Mouse (Mus musculus) MEL (cell line): Measurements from ENCODE around the gene Hist1h4n. TPM values are rescaled to one million over a fixed set of nuclear protein-coding genes. Genes with fewer than 3 reads are reported as not detected.

Experiments
- DNase-seq: peaks from one replicate; pipeline ENCODE4 v3.0.0; 2011; ENCODE audit warnings: low read depth, low spot score
- H3K27ac ChIP-seq: 2 replicates; pipeline ENCODE4 v1.5.1; 2012; ENCODE audit warnings: low read depth, mild to moderate bottlenecking, control low read depth, low read length, moderate library complexity; ENCODE audit not compliant: control insufficient read depth
- H3K27me3 ChIP-seq, 2 experiments: fragments of 150-350 bp in 1 of 2; sonication (generic) in 1 of 2; 2 replicates each; pipeline ENCODE4 v1.6.1; 2012; ENCODE audit warnings: low read length in 2 of 2, mild to moderate bottlenecking in 2 of 2, improper control_type of control experiment in 1 of 2, moderate library complexity in 1 of 2; ENCODE audit not compliant: insufficient read depth in 2 of 2, control insufficient read depth in 1 of 2
- H3K36me3 ChIP-seq, 2 experiments: 2 replicates each; pipeline ENCODE4 v1.6.1; 2012 to 2014; ENCODE audit warnings: low read length in 2 of 2, improper control_type of control experiment in 1 of 2, inconsistent platforms in 1 of 2, mild to moderate bottlenecking in 1 of 2; ENCODE audit not compliant: insufficient read depth in 2 of 2, control insufficient read depth in 1 of 2
- H3K4me1 ChIP-seq, 2 experiments: fragments of 150-350 bp in 1 of 2; sonication (generic) in 1 of 2; 2 replicates each; pipeline ENCODE4 v1.6.1; 2012; ENCODE audit warnings: low read length in 2 of 2, improper control_type of control experiment in 1 of 2, mild to moderate bottlenecking in 1 of 2; ENCODE audit not compliant: insufficient read depth in 2 of 2, control insufficient read depth in 1 of 2
- H3K4me3 ChIP-seq, 2 experiments: fragments of 150-350 bp in 1 of 2; sonication (generic) in 1 of 2; 2 replicates each; pipeline ENCODE4 v1.5.1; 2012; ENCODE audit warnings: low read depth in 2 of 2, low read length in 2 of 2, mild to moderate bottlenecking in 2 of 2, moderate library complexity in 2 of 2, control low read depth in 1 of 2, improper control_type of control experiment in 1 of 2; ENCODE audit not compliant: control insufficient read depth in 1 of 2, insufficient read depth in 1 of 2
- H3K79me2 ChIP-seq: 2 replicates; pipeline ENCODE4 v1.6.1; 2012; ENCODE audit warnings: mild to moderate bottlenecking, low read length, moderate library complexity; ENCODE audit not compliant: control insufficient read depth, poor library complexity, insufficient read depth
- H3K9ac ChIP-seq: 2 replicates; pipeline ENCODE4 v1.6.1; 2012; ENCODE audit warnings: low read depth, mild to moderate bottlenecking, control low read depth, low read length, moderate library complexity; ENCODE audit not compliant: control insufficient read depth, poor library complexity, severe bottlenecking
- H3K9me3 ChIP-seq: fragments of 150-350 bp; sonication (generic); replicated peaks from 2 replicates; pipeline ENCODE4 v1.6.1; 2012; ENCODE audit warnings: mild to moderate bottlenecking, low read length, improper control_type of control experiment, moderate library complexity; ENCODE audit not compliant: insufficient read depth
- BHLHE40 ChIP-seq: IDR thresholded peaks from 2 replicates; pipeline ENCODE4 v1.6.1; 2012; ENCODE audit warnings: low read depth, mild to moderate bottlenecking, inconsistent platforms, low read length, improper control_type of control experiment, borderline replicate concordance
- CHD1 ChIP-seq: IDR thresholded peaks from 2 replicates; pipeline ENCODE4 v1.6.1; 2012; ENCODE audit warnings: low read depth, mild to moderate bottlenecking, inconsistent platforms, low read length, improper control_type of control experiment
- CTCF ChIP-seq, 3 experiments: IDR thresholded peaks in 2 of 3; conservative IDR thresholded peaks in 1 of 3; 2 replicates each; pipeline ENCODE4 v1.5.1; 2011 to 2012; ENCODE audit warnings: low read length in 3 of 3, low read depth in 2 of 3, mild to moderate bottlenecking in 2 of 3, improper control_type of control experiment in 1 of 3, inconsistent platforms in 1 of 3, mixed read lengths in 1 of 3, moderate library complexity in 1 of 3; ENCODE audit not compliant: control insufficient read depth in 1 of 3, insufficient read depth in 1 of 3, poor library complexity in 1 of 3, severe bottlenecking in 1 of 3
- JUND ChIP-seq: IDR thresholded peaks from 2 replicates; pipeline ENCODE4 v1.6.1; 2011; ENCODE audit warnings: low read depth, mild to moderate bottlenecking, improper control_type of control experiment, low read length
- MAZ ChIP-seq: IDR thresholded peaks from 2 replicates; pipeline ENCODE4 v1.6.1; 2012; ENCODE audit warnings: low read depth, mild to moderate bottlenecking, inconsistent platforms, low read length, improper control_type of control experiment
- MXI1 ChIP-seq: IDR thresholded peaks from 2 replicates; pipeline ENCODE4 v1.6.1; 2011; ENCODE audit warnings: mild to moderate bottlenecking, low read depth, low read length, improper control_type of control experiment
- MYC ChIP-seq: IDR thresholded peaks from 2 replicates; pipeline ENCODE4 v1.6.1; 2011; ENCODE audit warnings: low read depth, mild to moderate bottlenecking, low read length, improper control_type of control experiment, moderate library complexity
- NELFE ChIP-seq: IDR thresholded peaks from 2 replicates; pipeline ENCODE4 v1.6.1; 2011; ENCODE audit warnings: low read depth, low read length, improper control_type of control experiment
- POLR2AphosphoS2 ChIP-seq: IDR thresholded peaks from 2 replicates; pipeline ENCODE4 v1.6.1; 2011; ENCODE audit warnings: low read length, improper control_type of control experiment
- POLR2AphosphoS5 ChIP-seq: IDR thresholded peaks from 2 replicates; pipeline ENCODE4 v1.6.1; 2012; ENCODE audit warnings: low read depth, borderline replicate concordance, mild to moderate bottlenecking, inconsistent platforms, low read length, moderate library complexity, mixed read lengths
- SIN3A ChIP-seq: IDR thresholded peaks from 2 replicates; pipeline ENCODE4 v1.6.1; 2012; ENCODE audit warnings: low read length, improper control_type of control experiment, inconsistent platforms
- TAL1 ChIP-seq: IDR thresholded peaks from 2 replicates; pipeline ENCODE4 v1.6.1; 2012; ENCODE audit warnings: mild to moderate bottlenecking, inconsistent platforms, low read length, moderate library complexity, mixed read lengths
- TBP ChIP-seq: IDR thresholded peaks from 2 replicates; pipeline ENCODE4 v1.8.0; 2011; ENCODE audit warnings: low read depth, low read length, improper control_type of control experiment
- UBTF ChIP-seq: IDR thresholded peaks from 2 replicates; pipeline ENCODE4 v1.6.1; 2012; ENCODE audit warnings: low read depth, mild to moderate bottlenecking, inconsistent platforms, low read length, improper control_type of control experiment, moderate library complexity, borderline replicate concordance; ENCODE audit not compliant: insufficient read depth
- ZMIZ1 ChIP-seq: IDR thresholded peaks from 2 replicates; pipeline ENCODE4 v1.6.1; 2012; ENCODE audit warnings: low read depth, mild to moderate bottlenecking, inconsistent platforms, low read length, improper control_type of control experiment, moderate library complexity
- ZNF384 ChIP-seq: IDR thresholded peaks from 2 replicates; pipeline ENCODE4 v1.6.1; 2012; ENCODE audit warnings: low read depth, mild to moderate bottlenecking, inconsistent platforms, low read length, improper control_type of control experiment
- polyA plus RNA-seq, 2 experiments: library from polyadenylated mRNA; stranded (reverse) in 1 of 2; unstranded in 1 of 2; fragments of >175 nt in 1 of 2; fragments of >200 nt in 1 of 2; gene quantifications; 2 replicates each; pipeline versions ENCODE4 v1.2.1 to v1.2.4; 2012; ENCODE audit warnings: low replicate concordance in 2 of 2, low read depth in 1 of 2; ENCODE audit not compliant: insufficient read length in 2 of 2, insufficient read depth in 1 of 2, missing spikeins in 1 of 2
- total RNA-seq: library from RNA; depleted of rRNA; stranded (reverse); fragments of 300-350 nt; gene quantifications from 2 replicates; pipeline ENCODE4 v1.2.3, GENCODE M21; 2012

The Hist1h4n gene
- total and polyA plus RNA-seq, 3 experiments: 9.0 to 9,853 TPM; not detected in 1

DNA sequence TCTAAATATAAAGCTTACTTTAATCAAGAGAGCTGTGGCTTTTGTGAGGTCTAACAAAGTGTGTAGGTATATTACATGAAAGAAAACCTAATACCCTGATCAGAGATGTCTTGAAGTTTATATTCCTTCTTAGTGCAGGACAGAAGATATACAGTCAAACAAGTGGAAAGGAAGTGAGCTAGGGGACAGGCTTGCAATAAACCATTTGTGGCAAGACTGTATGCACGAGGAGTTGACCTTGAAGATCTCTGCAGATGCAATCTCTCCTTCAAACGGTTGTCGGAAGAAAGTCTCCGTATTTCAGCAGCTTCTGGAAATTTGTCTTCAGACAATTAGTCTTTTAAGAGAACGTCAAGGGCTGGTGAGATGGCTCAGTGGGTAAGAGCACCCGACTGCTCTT is 42.1 kb downstream of the Hist1h4n start:
- DNase-seq: peak; percentile 60
- no peaks in the 10 kb centered on the region for H3K9me3 ChIP-seq
- no peak overlapping the region for H3K4me3 ChIP-seq
- no peaks in the 10 kb centered on the region for H3K27me3 ChIP-seq
- peaks cover 4 to 9% of the 10 kb centered on the region in 2 experiments for H3K4me1 ChIP-seq
- peaks cover 0 to 28% of the 10 kb centered on the region in 2 experiments; a peak in 2 of 4 replicates for H3K36me3 ChIP-seq
- 0 out of 2 replicates have a peak overlapping the region, but pooled peaks have one; percentile 5 for H3K27ac ChIP-seq
- TF ChIP-seq MXI1 (no peak), MAZ (no peak), NELFE (no peak), ZNF384 (no peak), TBP (no peak), BHLHE40 (no peak), ZMIZ1 (no peak), CHD1 (no peak), UBTF (no peak), POLR2AphosphoS2 (no peak), MYC (no peak), TAL1 (no peak), CTCF (IDR thresholded peaks at IDR 0.05 in 2 of 3, conservative IDR thresholded peaks at IDR 0.05 in 1 of 3; ENCODE audit: control insufficient read depth in 1 of 3, insufficient read depth in 1 of 3, low read depth in 2 of 3, low read length in 3 of 3, poor library complexity in 1 of 3, severe bottlenecking in 1 of 3) (no peak), SIN3A (no peak)
- TF ChIP-seq, all 39 proteins: peak for 0
- H3K79me2 ChIP-seq: no peaks in the 10 kb centered on the region
- peak overlapping the region; percentile 11 for H3K9ac ChIP-seq

DNA sequence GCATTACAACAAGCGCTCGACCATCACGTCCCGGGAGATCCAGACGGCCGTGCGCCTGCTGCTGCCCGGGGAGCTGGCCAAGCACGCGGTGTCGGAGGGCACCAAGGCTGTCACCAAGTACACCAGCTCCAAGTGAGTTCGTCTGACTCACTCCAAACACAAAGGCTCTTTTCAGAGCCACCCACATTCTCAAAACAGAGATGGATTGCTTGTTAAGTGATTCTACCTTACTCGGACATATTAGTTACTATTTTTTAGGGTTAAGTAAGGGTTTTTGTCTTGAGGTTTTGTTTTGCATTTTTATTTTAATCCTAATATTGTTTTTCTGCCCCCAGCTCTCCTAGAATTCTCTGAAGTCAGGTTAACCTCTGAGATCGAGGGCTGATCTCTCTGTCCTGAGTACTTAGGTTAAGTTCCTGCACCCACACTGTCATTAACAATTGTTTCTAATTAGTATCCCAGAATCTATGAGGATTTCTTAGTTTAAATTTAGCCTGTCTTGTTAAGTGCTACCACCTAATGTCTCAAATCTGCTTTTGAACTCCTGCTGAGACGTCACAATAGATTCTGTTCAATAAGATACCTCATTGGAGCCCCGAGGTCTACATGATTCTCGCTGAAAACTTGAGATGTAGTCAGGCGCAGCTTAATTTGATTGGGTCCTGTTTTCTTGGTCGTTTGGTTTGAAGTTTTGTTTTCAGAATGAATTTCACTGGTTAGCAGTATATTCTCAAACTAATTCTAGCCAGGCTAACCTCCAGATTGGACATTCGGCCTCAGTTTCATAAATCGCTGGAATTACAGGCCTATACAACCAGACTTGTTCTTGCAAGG is 44.0 kb downstream of the Hist1h4n start:
- H3K9ac ChIP-seq: peak overlapping the region; percentile 49
- no peak for TF ChIP-seq JUND
- TF ChIP-seq POLR2AphosphoS5: peak; percentile 77; the same call in 1 of the 2 replicates
- TF ChIP-seq, all 39 proteins: peak for 1
- no peaks in the 10 kb centered on the region for H3K27me3 ChIP-seq
- peak; percentile 89 for DNase-seq
- H3K79me2 ChIP-seq: no peaks in the 10 kb centered on the region
- peaks cover 4 to 9% of the 10 kb centered on the region in 2 experiments for H3K4me1 ChIP-seq
- peak overlapping the region; percentile 80 for H3K27ac ChIP-seq
- peak overlapping the region; percentile 8 to 31 for H3K4me3 ChIP-seq
- no peaks in the 10 kb centered on the region for H3K9me3 ChIP-seq
- peaks cover 0 to 37% of the 10 kb centered on the region in 2 experiments; a peak in 2 of 4 replicates for H3K36me3 ChIP-seq
